Mouse (Mus musculus) skeletal muscle tissue, adult 2 months (tissue): ENCODE results near the gene Vmn1r159.
"Not testable (repeated sequence)": the region's sequence is repeated elsewhere in the genome, so short reads cannot be mapped to it uniquely, and the experiment has no call there.

Source experiments
- DNase-seq: peaks from one replicate; pipeline ENCODE4 v3.0.0-alpha.2; 2012; ENCODE audit warnings: low read depth, low spot score

The Vmn1r159 gene

GRCm38 (mm10) chr7:22843505-22843904 lies at the start of gene Vmn1r159:
Vmn1r159 (minus strand) TSS chr7:22843605.
- DNase-seq, result not testable (repeated sequence)

DNA sequence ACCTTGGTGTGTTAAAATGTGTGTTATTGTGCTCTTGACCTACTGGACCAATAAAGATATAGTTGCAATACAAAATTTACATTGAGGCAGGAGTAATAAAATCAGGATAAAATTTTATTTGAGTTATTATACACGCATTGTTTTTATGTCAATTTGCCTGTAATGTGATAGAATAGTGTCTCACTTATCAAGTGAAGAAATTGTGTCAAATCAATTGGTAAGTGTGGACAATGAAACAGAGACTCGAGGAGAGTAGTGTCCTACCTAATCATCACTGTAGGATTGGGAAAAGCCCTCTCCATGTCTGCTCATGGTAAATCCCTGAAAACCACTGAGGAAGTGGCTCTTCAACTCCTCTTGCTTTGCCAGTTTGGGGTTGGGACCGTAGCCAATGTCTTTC lies 27.5 kb upstream of the Vmn1r159 start, which contains the start of gene Vmn1r160:
Vmn1r160 (plus strand) TSS at position 301 of the 400 bp plus-strand sequence.
- DNase-seq, result not testable (repeated sequence)
